Mouse (Mus musculus) forebrain, embryonic 14.5 days (tissue): ENCODE results near the gene Rnf223. TPM values are rescaled to one million over a fixed set of nuclear protein-coding genes. Genes with fewer than 3 reads are reported as not detected.

ENCODE experiments used
- ATAC-seq: fragments of 200-750 bp; cut with Nextera tagmentation; 2 replicates; pipeline ENCODE4 v1.8.0; 2017; ENCODE audit warnings: mild to moderate bottlenecking, moderate library complexity
- DNase-seq: peaks from one replicate; pipeline ENCODE4 v3.0.0-alpha.2; 2015; ENCODE audit warnings: low spot score
- H3K27ac ChIP-seq: fragments of 300-500 bp; sonication (generic); 2 replicates; pipeline ENCODE4 v1.5.1; 2014; ENCODE audit warnings: low read depth, mild to moderate bottlenecking, control low read depth, low read length, moderate library complexity
- H3K27me3 ChIP-seq: fragments of 300-500 bp; sonication (generic); replicated peaks from 2 replicates; pipeline ENCODE4 v1.6.1; 2014; ENCODE audit warnings: low read length, control low read depth, mixed read lengths; ENCODE audit not compliant: control insufficient read depth, insufficient read depth
- H3K36me3 ChIP-seq: fragments of 300-500 bp; sonication (generic); 2 replicates; pipeline ENCODE4 v1.6.1; 2014; ENCODE audit warnings: low read length, control low read depth; ENCODE audit not compliant: control insufficient read depth, insufficient read depth
- H3K4me1 ChIP-seq: fragments of 300-500 bp; sonication (generic); 2 replicates; pipeline ENCODE4 v1.6.1; 2014; ENCODE audit warnings: antibody characterized with exemption, low read length, control low read depth; ENCODE audit not compliant: control insufficient read depth, insufficient read depth
- H3K4me2 ChIP-seq: fragments of 300-500 bp; sonication (generic); 2 replicates; pipeline ENCODE4 v1.6.1; 2014; ENCODE audit warnings: mild to moderate bottlenecking, control low read depth, low read length
- H3K4me3 ChIP-seq: fragments of 300-500 bp; sonication (generic); 2 replicates; pipeline ENCODE4 v1.5.1; 2014; ENCODE audit warnings: low read depth, low read length, control low read depth
- H3K9ac ChIP-seq: fragments of 300-500 bp; sonication (generic); 2 replicates; pipeline ENCODE4 v1.6.1; 2014; ENCODE audit warnings: mild to moderate bottlenecking, low read length, control low read depth, moderate library complexity
- H3K9me3 ChIP-seq: fragments of 300-500 bp; sonication (generic); replicated peaks from 2 replicates; pipeline ENCODE4 v1.6.1; 2016; ENCODE audit warnings: low read length, control low read depth, mixed read lengths; ENCODE audit not compliant: control insufficient read depth
- WGBS: fragments of 180-500 bp; shearing (Covaris S2); extraction: QIAGEN DNeasy Blood & Tissue Kit; methylation state at CpG from one replicate; pipeline ENCODE4 v1.1.7; 2014; 5-methylcytosine and 5-hydroxymethylcytosine counted together
- polyA plus RNA-seq: library from polyadenylated mRNA; unstranded; fragments of >200 nt; fragmentation: Nextera tagmentation; extraction: Ambion mirVana; gene quantifications from 2 replicates; pipeline ENCODE4 v1.2.1, GENCODE M21; 2014

The Rnf223 gene
- polyA plus RNA-seq, 1 experiment from 2014 or later, result 0.41 TPM

DNA sequence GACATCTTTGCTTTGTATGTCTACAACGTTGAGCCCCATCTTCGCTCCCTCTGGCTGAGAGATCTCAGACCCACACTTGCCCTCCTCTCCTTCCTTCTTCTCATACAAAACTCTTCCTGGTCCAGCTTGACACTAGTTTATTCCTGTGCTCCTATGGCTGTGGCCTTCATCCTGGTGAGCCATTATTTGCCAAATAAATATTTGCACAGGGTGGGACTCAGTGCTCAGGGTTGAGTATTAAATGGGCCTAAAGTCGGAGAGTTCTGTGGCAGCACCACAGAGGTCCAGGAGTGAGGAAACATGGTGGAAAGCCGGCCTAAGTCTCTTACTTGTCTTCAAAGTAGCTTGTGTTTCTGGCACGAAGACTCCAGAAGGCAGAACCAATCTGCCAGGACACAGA is 36.6 kb upstream of the Rnf223 start:
- H3K27ac ChIP-seq, result no peak overlapping the region
- no peaks in the 10 kb centered on the region for H3K27me3 ChIP-seq
- H3K9ac ChIP-seq, result no peak overlapping the region
- ATAC-seq, result no peak
- H3K4me1 ChIP-seq, result no peaks in the 10 kb centered on the region
- no peak overlapping the region for H3K4me3 ChIP-seq
- H3K9me3 ChIP-seq, result no peaks in the 10 kb centered on the region
- no peak for DNase-seq
- no peaks in the 10 kb centered on the region for H3K36me3 ChIP-seq
- 90% methylated on average over 5 of the region's 5 CpGs for WGBS
- no peak overlapping the region for H3K4me2 ChIP-seq

DNA sequence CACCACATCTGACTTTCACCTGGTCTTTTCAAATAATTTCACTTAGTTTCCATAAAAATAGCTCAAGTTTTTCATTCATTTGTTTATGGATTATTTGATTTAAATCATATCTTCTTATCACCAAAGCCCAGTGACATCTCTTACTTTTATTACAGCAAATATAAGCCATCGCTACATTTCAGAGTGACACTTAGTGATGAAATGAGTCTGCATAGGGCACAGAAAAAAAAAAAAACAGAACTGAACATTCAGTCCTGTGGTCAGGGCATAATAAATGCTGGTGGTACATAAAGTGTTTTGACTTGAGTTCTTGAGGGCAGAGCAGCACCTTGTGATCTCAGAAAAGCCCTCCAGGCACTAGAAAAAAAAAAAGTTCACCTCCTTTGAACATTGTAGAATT is 34.1 kb upstream of the Rnf223 start:
- Histone ChIP-seq H3K9ac (no peak overlapping the region), H3K27me3 (no peaks in the 10 kb centered on the region), H3K27ac (no peak overlapping the region), H3K9me3 (no peaks in the 10 kb centered on the region), H3K36me3 (no peaks in the 10 kb centered on the region), H3K4me1 (no peaks in the 10 kb centered on the region), H3K4me3 (no peak overlapping the region), H3K4me2 (no peak overlapping the region)
- ATAC-seq (no peak), DNase-seq (no peak)
- 98% methylated on average over 1 of the region's 1 CpGs for WGBS

DNA sequence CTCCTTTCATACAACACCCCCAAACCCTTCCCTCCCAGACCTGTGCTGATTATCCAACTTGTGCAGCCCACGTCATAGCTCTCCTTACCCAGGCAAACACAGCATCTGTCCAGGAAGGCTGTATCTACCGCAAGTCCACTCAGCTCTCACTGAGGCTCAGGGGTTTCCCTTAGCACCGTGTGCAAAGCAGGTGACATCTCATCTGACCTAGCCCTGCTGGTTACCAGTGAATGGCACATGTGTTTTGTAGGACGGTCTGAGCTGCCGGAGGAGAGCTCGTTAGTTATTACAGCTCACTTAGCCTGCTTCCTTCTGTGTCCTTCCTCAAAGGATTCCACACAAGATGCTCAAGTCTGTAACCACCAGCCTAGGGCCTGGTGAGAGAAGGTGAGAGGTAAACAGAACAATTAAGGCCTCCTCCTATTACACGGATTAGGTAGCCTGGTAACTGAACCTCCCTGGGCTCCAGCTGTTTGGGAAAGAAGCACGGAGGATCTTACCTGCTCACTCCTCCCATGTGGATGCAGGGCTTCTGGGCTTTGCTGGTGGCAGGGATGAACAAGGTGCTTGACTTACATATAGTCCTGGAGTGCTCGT is 32.4 kb upstream of the Rnf223 start:
- 48% methylated on average over 9 of the region's 9 CpGs for WGBS

DNA sequence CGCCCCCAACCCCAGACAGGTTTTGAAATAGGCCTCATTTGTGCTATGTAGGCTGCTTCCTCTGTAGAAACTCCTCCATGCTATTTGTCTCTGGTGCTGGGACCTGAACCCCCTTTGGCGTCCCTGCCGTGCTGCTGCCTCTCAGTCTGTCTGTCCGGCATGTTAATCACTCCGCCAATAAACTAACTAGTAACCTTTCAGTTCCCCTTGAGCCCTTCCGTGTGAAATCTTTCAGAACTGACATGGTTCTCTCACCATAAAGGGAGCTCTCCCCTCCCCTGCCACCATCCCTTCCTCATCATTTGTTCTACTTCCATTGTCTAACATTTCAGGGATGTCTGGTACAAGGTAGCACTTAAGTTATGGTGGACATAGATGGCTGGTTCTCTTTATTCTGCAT is 30.9 kb upstream of the Rnf223 start:
- Histone ChIP-seq H3K9me3 (no peaks in the 10 kb centered on the region), H3K36me3 (no peaks in the 10 kb centered on the region), H3K4me1 (no peaks in the 10 kb centered on the region), H3K9ac (no peak overlapping the region), H3K27ac (no peak overlapping the region), H3K27me3 (no peaks in the 10 kb centered on the region), H3K4me3 (no peak overlapping the region), H3K4me2 (no peak overlapping the region)
- 73% methylated on average over 6 of the region's 6 CpGs for WGBS
- no peak for ATAC-seq
- no peak for DNase-seq

More for the DNA sequence above, 32.4 kb upstream of the Rnf223 start:
- DNase-seq (no peak), ATAC-seq (no peak)
- Histone ChIP-seq H3K4me3 (no peak overlapping the region), H3K4me1 (no peaks in the 10 kb centered on the region), H3K27ac (no peak overlapping the region), H3K9ac (no peak overlapping the region), H3K4me2 (no peak overlapping the region), H3K9me3 (no peaks in the 10 kb centered on the region), H3K27me3 (no peaks in the 10 kb centered on the region), H3K36me3 (no peaks in the 10 kb centered on the region)

DNA sequence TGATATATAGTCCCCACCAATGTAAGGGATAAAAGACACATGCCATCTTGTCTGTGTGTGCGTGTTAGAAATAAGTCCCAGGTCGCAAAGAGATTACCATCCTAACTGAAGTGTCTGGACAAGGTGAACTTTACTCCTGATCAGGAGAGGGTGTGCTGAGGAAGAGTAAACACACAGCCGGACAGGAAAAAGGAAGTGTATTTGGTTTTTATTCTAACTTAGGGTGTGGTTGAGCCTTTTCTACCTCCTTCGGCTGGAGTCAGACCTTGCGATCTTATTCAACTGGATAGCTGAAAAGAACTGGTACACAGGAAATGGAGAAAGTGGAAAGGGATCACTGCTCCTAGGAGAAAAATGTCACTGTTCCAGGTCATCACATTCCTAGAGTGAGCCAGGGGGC is 29.8 kb upstream of the Rnf223 start:
- 89% methylated on average over 5 of the region's 5 CpGs for WGBS

DNA sequence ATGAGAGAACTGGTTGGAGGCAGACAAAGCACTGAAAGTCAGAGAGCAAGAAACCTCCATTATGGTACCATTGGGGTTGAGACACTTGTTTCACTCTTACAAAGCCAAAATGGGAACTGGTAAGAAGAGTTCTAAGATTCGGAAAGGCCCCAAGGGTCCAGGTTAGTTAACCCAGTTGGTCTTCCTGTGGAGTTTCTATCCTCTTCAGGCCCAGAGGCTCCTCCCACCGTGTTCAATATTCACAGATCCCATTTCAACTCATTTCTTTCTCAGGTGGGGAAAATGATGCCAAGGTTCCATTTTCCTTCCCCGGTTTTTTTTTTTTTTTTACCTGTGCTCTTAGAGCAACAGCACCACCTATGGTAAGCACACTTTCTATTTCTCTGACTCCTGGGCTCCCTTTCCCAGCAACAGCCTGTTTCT is 28.8 kb upstream of the Rnf223 start:
- Histone ChIP-seq H3K27ac (no peak overlapping the region), H3K4me3 (no peak overlapping the region), H3K9me3 (no peaks in the 10 kb centered on the region), H3K27me3 (no peaks in the 10 kb centered on the region), H3K36me3 (no peaks in the 10 kb centered on the region), H3K4me2 (no peak overlapping the region), H3K9ac (no peak overlapping the region), H3K4me1 (no peaks in the 10 kb centered on the region)
- 45% methylated on average over 3 of the region's 3 CpGs for WGBS
- DNase-seq, result no peak
- no peak for ATAC-seq

More for the DNA sequence above, 29.8 kb upstream of the Rnf223 start:
- Histone ChIP-seq H3K4me1 (no peaks in the 10 kb centered on the region), H3K27me3 (no peaks in the 10 kb centered on the region), H3K9me3 (no peaks in the 10 kb centered on the region), H3K4me3 (no peak overlapping the region), H3K9ac (no peak overlapping the region), H3K4me2 (no peak overlapping the region), H3K36me3 (no peaks in the 10 kb centered on the region), H3K27ac (no peak overlapping the region)
- no peak for DNase-seq
- ATAC-seq, result no peak

DNA sequence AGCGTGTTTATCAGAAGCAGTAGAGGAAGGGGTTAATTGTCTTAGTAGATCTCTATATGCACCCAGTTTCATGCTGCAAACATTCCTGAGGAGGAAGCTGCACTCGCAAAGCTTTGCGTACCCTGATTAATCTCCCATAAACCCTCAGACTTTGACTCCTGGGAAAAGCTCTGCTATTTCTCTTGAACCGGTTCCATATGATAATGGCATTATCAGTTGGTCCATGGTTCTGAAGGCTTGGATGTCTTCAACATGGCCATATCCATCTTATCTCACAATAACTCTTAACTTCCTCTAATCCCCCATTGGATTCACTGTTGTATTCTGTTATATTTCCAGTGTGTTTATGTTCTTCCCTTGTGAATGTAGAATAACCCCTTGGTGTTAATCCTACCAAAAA is 27.0 kb upstream of the Rnf223 start:
- 92% methylated on average over 4 of the region's 4 CpGs for WGBS
- H3K9me3 ChIP-seq, result no peaks in the 10 kb centered on the region
- H3K9ac ChIP-seq, result no peak overlapping the region
- no peaks in the 10 kb centered on the region for H3K36me3 ChIP-seq
- no peak overlapping the region for H3K4me2 ChIP-seq
- no peaks in the 10 kb centered on the region for H3K4me1 ChIP-seq
- no peaks in the 10 kb centered on the region for H3K27me3 ChIP-seq
- H3K4me3 ChIP-seq, result no peak overlapping the region
- H3K27ac ChIP-seq, result no peak overlapping the region
- ATAC-seq, result no peak
- no peak for DNase-seq

DNA sequence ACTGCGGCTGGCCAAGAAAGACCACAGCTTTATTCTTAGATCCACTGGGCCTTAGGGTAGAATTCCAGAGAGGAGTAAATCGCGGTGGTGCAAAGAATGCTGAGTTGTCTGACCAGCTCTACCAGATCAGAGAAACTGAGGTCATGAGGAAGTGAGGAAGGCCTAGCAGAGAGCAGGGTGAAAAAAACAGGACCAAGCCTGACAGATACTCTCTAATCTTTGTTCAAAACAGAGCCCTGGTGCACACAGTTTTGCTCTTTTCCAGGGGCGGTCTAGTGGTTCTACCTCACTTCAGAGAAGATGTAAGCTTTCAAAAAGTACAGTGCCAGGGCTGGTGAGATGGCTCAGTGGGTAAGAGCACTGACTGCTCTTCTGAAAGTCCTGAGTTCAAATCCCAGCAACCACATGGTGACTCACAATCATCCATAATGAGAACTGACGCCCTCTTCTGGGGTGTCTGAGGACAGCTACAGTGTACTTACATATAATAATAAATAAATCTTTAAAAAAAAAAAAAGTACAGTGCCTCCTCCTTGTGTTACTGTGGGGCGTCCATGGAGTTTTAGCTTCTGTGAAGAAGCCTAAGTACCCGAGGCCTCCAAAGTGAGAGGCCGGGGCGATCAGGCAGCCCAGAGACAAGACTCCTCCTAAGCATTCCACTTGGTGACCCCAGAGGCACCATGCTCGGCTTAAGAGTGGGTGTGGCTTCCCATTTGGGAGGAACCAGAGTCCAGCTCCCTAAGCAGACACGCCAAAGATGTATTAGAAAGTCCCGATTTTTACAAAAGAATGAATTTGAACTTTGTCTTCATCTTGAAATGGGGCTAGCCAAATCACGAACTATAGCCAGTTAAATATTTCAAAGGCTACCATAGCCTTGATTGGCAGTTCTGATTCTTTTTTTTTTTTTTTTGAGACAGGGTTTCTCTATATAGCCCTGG is 21.4 kb upstream of the Rnf223 start:
- peak overlapping the region; percentile 67 for H3K9ac ChIP-seq
- H3K4me3 ChIP-seq, result peak overlapping the region; percentile 75
- DNase-seq (peak; percentile 67), ATAC-seq (peak; percentile 30)
- no peaks in the 10 kb centered on the region for H3K36me3 ChIP-seq
- no peaks in the 10 kb centered on the region for H3K9me3 ChIP-seq
- H3K4me2 ChIP-seq, result peak overlapping the region; percentile 64
- peak overlapping the region; percentile 67 for H3K27ac ChIP-seq
- H3K4me1 ChIP-seq, result peaks cover 7% of the 10 kb centered on the region; the same call in 1 of the 2 replicates
- 37% methylated on average over 13 of the region's 13 CpGs for WGBS
- no peaks in the 10 kb centered on the region for H3K27me3 ChIP-seq
